Mouse (Mus musculus) C2C12 (cell line): ENCODE data around the gene Mki67.

Experiments
- CEBPB ChIP-seq: IDR thresholded peaks from one replicate; pipeline ENCODE4 v1.6.1; 2011; ENCODE audit warnings: low read depth, mild to moderate bottlenecking, control low read depth, moderate library complexity
- CTCF ChIP-seq: IDR thresholded peaks from one replicate; pipeline ENCODE4 v1.5.1; 2011; ENCODE audit not compliant: control insufficient read depth, insufficient read depth, insufficient read length
- FOSL1 ChIP-seq: IDR thresholded peaks from one replicate; pipeline ENCODE4 v1.8.0; 2011; ENCODE audit warnings: mild to moderate bottlenecking, low read length; ENCODE audit not compliant: poor library complexity, insufficient read depth, severe bottlenecking
- MAX ChIP-seq: IDR thresholded peaks from one replicate; pipeline ENCODE4 v1.6.1; 2011; ENCODE audit warnings: mild to moderate bottlenecking, control low read depth
- MYOD1 ChIP-seq: IDR thresholded peaks from one replicate; pipeline ENCODE4 v1.6.1; 2011; ENCODE audit warnings: low read depth; ENCODE audit not compliant: control insufficient read depth, insufficient read length
- MYOG ChIP-seq: IDR thresholded peaks from one replicate; pipeline ENCODE4 v1.6.1; 2011; ENCODE audit not compliant: control insufficient read depth, insufficient read length; ENCODE audit errors: extremely low read depth
- USF1 ChIP-seq: IDR thresholded peaks from one replicate; pipeline ENCODE4 v1.6.1; 2011; ENCODE audit warnings: low read depth, mild to moderate bottlenecking, control low read depth, moderate library complexity

DNA sequence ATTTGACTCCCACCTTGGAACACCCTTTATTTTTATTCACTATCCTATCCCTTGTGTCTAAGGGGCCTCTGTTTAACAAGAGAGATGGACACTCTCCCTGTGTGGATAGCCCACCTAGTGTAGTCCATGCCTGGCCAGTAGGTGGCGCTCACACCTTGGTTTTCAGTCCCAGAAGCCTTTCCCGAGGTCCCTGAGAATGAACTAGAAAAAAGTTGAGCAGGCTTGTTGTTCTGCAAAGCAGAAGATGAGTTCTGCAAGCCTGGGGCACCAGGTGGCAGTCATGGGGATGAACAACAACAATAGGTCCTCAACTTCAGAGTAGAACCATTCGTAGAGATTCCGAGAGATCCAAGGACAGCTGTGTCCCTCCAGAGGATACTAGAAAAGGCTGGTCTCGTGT lies 35.8 kb downstream of the Mki67 start:
- TF ChIP-seq CTCF (no peak), USF1 (no peak), MAX (no peak), CEBPB (no peak), MYOD1 (no peak), MYOG (no peak), FOSL1 (no peak)
